Mouse (Mus musculus) kidney, embryonic 14.5 days (tissue): ENCODE data around the gene Bves. TPM values are rescaled to one million over a fixed set of nuclear protein-coding genes. Genes with fewer than 3 reads are reported as not detected.

ENCODE experiments used
- ATAC-seq: fragments of 200-750 bp; cut with Nextera tagmentation; 2 replicates; pipeline ENCODE4 v1.8.0; 2017; ENCODE audit warnings: moderate number of reproducible peaks, mild to moderate bottlenecking, moderate TSS enrichment, moderate library complexity; ENCODE audit not compliant: low FRiP score, low TSS enrichment
- H3K27ac ChIP-seq: fragments of 300-500 bp; sonication (generic); 2 replicates; pipeline ENCODE4 v1.5.1; 2014; ENCODE audit warnings: low read depth, mild to moderate bottlenecking, low read length, moderate library complexity, mixed read lengths
- H3K27me3 ChIP-seq: fragments of 300-500 bp; sonication (generic); 2 replicates; pipeline ENCODE4 v1.6.1; 2014; ENCODE audit warnings: mild to moderate bottlenecking, low read length; ENCODE audit not compliant: control insufficient read depth, insufficient read depth
- H3K36me3 ChIP-seq: fragments of 300-500 bp; sonication (generic); 2 replicates; pipeline ENCODE4 v1.6.1; 2014; ENCODE audit warnings: low read length, mixed read lengths; ENCODE audit not compliant: control insufficient read depth, insufficient read depth
- H3K4me1 ChIP-seq: fragments of 300-500 bp; sonication (generic); 2 replicates; pipeline ENCODE4 v1.6.1; 2014; ENCODE audit warnings: low read length, mixed read lengths; ENCODE audit not compliant: control insufficient read depth, insufficient read depth
- H3K4me2 ChIP-seq: fragments of 300-500 bp; sonication (generic); replicated peaks from 2 replicates; pipeline ENCODE4 v1.6.1; 2014; ENCODE audit warnings: low read depth, mild to moderate bottlenecking, low read length
- H3K4me3 ChIP-seq: fragments of 300-500 bp; sonication (generic); 2 replicates; pipeline ENCODE4 v1.5.1; 2014; ENCODE audit warnings: mild to moderate bottlenecking, low read length
- H3K9ac ChIP-seq: fragments of 300-500 bp; sonication (generic); 2 replicates; pipeline ENCODE4 v1.6.1; 2014; ENCODE audit warnings: low read depth, mild to moderate bottlenecking, low read length, moderate library complexity
- H3K9me3 ChIP-seq: fragments of 300-500 bp; sonication (generic); 2 replicates; pipeline ENCODE4 v1.6.1; 2016; ENCODE audit warnings: low read length; ENCODE audit not compliant: control insufficient read depth
- WGBS: fragments of 180-500 bp; shearing (Covaris S2); extraction: QIAGEN DNeasy Blood & Tissue Kit; methylation state at CpG from one replicate; pipeline ENCODE4 v1.1.7; 2014; 5-methylcytosine and 5-hydroxymethylcytosine counted together
- polyA plus RNA-seq: library from polyadenylated mRNA; unstranded; fragments of >200 nt; fragmentation: Nextera tagmentation; extraction: Ambion mirVana; gene quantifications from 2 replicates; pipeline ENCODE4 v1.2.1, GENCODE M21; 2014

Bves gene
- polyA plus RNA-seq, 1 experiment from 2014 or later = 1.2 TPM

- Histone ChIP-seq H3K4me3 (no peak overlapping the region), H3K36me3 (no peaks in the 10 kb centered on the region), H3K27me3 (no peaks in the 10 kb centered on the region), H3K27ac (no peak overlapping the region), H3K9ac (no peak overlapping the region), H3K4me2 (no peak overlapping the region), H3K9me3 (no peaks in the 10 kb centered on the region), H3K4me1 (no peaks in the 10 kb centered on the region)
- ATAC-seq = no peak
- 67% methylated on average over 5 of the region's 5 CpGs for WGBS
These were observed 76.6 kb downstream of the Bves start for GRCm38 (mm10) chr10:45412144-45412543.

Other genes starting within 250 kb of the Bves start
- gene Popdc3, start 157.7 kb upstream of the Bves start, polyA plus RNA-seq = 0.22 and 0.51 TPM in 2 replicates
- 1.8 and 3.1 TPM in 2 replicates for gene Lin28b, start 150.6 kb downstream of the Bves start, polyA plus RNA-seq
- 19.1 and 21.3 TPM in 2 replicates for gene Hace1, start 242.1 kb downstream of the Bves start, polyA plus RNA-seq